Mouse (Mus musculus) embryonic facial prominence, embryonic 13.5 days (tissue): ENCODE measurements at regions not wholly inside any gene's neighbourhood (a gene's known extent, or its start where the extent isn't known, plus 50 kb on each side); places are given as distances from the start of the nearest gene placed in this dataset.

Experiments
- ATAC-seq: fragments of 200-750 bp; cut with Nextera tagmentation; 2 replicates; pipeline ENCODE4 v1.8.0; 2017; ENCODE audit warnings: low read depth; ENCODE audit not compliant: insufficient number of reproducible peaks, insufficient read depth, low FRiP score, low TSS enrichment
- H3K27ac ChIP-seq: fragments of 300-500 bp; sonication (generic); 2 replicates; pipeline ENCODE4 v1.5.1; 2015; ENCODE audit warnings: moderate library complexity, mild to moderate bottlenecking, inconsistent platforms
- H3K27me3 ChIP-seq: fragments of 300-500 bp; sonication (generic); 2 replicates; pipeline ENCODE4 v1.6.1; 2015; ENCODE audit warnings: mild to moderate bottlenecking, inconsistent platforms
- H3K36me3 ChIP-seq: fragments of 300-500 bp; sonication (generic); 2 replicates; pipeline ENCODE4 v1.6.1; 2015; ENCODE audit warnings: mild to moderate bottlenecking, inconsistent platforms
- H3K4me1 ChIP-seq: fragments of 300-500 bp; sonication (generic); 2 replicates; pipeline ENCODE4 v1.6.1; 2015; ENCODE audit warnings: inconsistent platforms
- H3K4me2 ChIP-seq: fragments of 300-500 bp; sonication (generic); 2 replicates; pipeline ENCODE4 v1.6.1; 2015; ENCODE audit warnings: moderate library complexity, mild to moderate bottlenecking, inconsistent platforms
- H3K4me3 ChIP-seq: fragments of 300-500 bp; sonication (generic); 2 replicates; pipeline ENCODE4 v1.5.1; 2015; ENCODE audit warnings: mild to moderate bottlenecking, inconsistent platforms
- H3K9ac ChIP-seq: fragments of 300-500 bp; sonication (generic); 2 replicates; pipeline ENCODE4 v1.6.1; 2015; ENCODE audit warnings: mild to moderate bottlenecking, inconsistent platforms
- H3K9me3 ChIP-seq: fragments of 300-500 bp; sonication (generic); 2 replicates; pipeline ENCODE4 v1.6.1; 2016; ENCODE audit warnings: inconsistent platforms
- WGBS: fragments of 180-500 bp; shearing (Covaris S2); methylation state at CpG from one replicate; pipeline ENCODE4 v1.1.7; 2015; ENCODE audit warnings: mixed read lengths; 5-methylcytosine and 5-hydroxymethylcytosine counted together

DNA sequence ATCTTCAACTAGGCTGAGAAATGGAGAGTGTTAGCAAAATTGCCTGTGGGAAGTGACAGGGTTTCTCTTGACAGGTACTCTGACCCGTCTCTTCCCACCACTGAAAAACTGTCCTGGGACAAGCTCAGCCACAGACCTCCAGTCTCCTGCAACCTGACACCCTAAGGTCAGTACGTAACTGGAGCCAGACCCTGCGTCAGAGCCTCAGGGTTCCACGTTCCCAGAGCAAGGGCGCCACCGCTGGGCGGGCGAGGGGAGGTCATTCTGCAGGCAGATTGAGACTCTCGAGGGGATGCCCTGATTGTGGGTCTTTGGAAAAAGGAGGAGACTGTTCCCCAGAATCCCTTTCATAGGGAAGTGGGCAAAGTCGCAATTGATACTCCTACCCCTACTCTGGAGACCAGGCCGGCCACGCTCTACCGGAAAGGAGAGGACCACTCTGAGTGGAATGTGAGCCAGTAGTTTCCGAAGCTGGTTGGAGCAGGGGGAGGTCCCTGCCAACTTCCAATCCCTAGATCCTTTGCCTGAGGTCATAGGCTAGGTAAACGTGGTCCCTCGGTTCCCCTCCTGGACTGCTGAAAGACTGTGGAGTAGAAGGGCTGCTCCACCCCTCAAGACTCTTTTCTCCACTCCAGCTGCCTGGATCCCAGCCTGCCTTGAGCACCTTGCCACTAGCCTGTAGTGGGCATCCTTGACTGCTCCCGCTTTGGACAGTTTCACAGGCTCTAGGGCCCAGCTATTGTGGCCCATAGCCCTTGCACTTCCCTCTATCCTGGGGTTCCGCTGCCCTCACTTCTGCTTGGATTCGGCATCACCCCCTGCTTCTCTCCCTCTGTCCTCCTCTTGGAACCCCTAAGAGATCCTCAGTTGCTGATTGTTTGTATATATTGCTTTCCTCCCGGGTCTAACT, 61.0 kb upstream of the Lpcat1 start:
- H3K4me3 ChIP-seq: no peak overlapping the region
- no peaks in the 10 kb centered on the region; the same call in none of the 2 replicates for H3K27me3 ChIP-seq
- peak overlapping the region; percentile 40 for H3K4me2 ChIP-seq
- H3K4me1 ChIP-seq: peaks cover 6% of the 10 kb centered on the region; the same call in 1 of the 2 replicates
- H3K27ac ChIP-seq: no peak overlapping the region
- H3K9ac ChIP-seq: no peak overlapping the region
- H3K36me3 ChIP-seq: no peaks in the 10 kb centered on the region
- H3K9me3 ChIP-seq: no peaks in the 10 kb centered on the region
- peak; percentile 71; the same call in 1 of the 2 replicates for ATAC-seq
- WGBS: 15% methylated on average over 20 of the region's 20 CpGs

DNA sequence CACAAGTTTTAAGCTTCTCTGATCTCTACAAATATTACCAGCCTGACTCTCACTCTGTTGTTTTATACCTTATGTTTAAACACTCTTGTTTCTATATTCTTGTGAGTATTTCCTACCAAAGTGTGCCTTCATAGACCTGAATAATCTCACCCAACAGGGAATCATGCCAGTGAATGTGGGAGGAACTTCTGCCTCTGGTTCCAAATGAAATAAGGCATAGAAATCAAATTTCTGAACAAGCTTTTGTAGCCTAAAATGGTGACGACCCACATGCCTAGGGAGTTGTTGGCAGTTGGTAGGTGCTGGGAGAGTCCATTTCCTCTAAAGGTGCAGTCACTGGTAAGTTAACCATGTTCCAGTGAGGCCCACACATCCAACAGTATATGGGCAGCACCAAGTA, 66.1 kb upstream of the Lpcat1 start:
- no peaks in the 10 kb centered on the region for H3K9me3 ChIP-seq
- no peaks in the 10 kb centered on the region for H3K36me3 ChIP-seq
- no peak overlapping the region for H3K27ac ChIP-seq
- 74% methylated on average over 1 of the region's 1 CpGs for WGBS
- no peak overlapping the region for H3K4me2 ChIP-seq
- no peak overlapping the region for H3K4me3 ChIP-seq
- H3K27me3 ChIP-seq: no peaks in the 10 kb centered on the region; the same call in 1 of the 2 replicates
- no peak overlapping the region for H3K9ac ChIP-seq
- ATAC-seq: no peak
- peaks cover 4% of the 10 kb centered on the region; the same call in 1 of the 2 replicates for H3K4me1 ChIP-seq

DNA sequence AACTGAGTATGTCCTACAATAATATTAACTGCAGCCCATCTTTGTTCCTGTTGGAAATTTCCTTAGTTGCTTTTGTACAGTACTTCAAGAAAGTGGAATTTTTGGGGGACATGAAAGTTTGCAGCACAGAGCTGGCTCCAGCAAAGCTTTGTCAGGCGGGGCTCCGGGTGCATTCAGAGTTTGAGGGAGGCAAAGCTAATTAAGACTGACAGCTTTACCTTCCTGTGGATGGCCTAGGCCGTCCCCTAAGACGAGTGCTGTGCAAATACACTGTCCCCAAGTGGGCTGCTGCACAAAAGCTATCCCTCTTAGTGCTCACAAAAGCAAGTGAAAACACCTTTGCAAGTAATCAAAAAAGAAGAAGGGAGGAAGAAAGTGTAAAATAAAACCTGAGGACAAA, 68.7 kb upstream of the Ndufs6 start:
- H3K27ac ChIP-seq: no peak overlapping the region
- no peaks in the 10 kb centered on the region for H3K4me1 ChIP-seq
- no peaks in the 10 kb centered on the region for H3K9me3 ChIP-seq
- no peaks in the 10 kb centered on the region for H3K36me3 ChIP-seq
- no peak for ATAC-seq
- no peak overlapping the region for H3K9ac ChIP-seq
- 12% methylated on average over 4 of the region's 4 CpGs for WGBS
- no peaks in the 10 kb centered on the region for H3K27me3 ChIP-seq
- H3K4me3 ChIP-seq: no peak overlapping the region
- H3K4me2 ChIP-seq: no peak overlapping the region

DNA sequence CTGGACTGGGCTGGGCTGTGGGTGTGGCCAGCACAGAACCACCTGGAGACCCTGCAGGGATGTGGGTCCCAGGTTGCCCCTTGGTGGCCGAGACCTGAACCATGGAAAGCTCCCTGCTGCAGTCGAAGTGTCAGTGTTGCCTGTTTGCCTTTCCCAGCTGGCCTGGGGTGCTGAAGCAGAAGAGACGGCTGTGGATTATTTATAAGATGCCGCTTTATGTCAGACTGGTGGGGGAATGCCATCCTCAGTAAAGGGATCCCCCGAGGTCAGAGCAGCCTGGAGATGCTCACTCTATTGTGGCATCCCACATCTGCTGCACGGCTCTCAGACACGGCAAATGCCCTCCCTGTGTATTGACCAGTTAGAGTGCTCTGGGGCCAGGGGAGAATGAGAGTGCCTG, 67.5 kb upstream of the Ndufs6 start:
- ATAC-seq: no peak
- H3K36me3 ChIP-seq: no peaks in the 10 kb centered on the region
- H3K27me3 ChIP-seq: no peaks in the 10 kb centered on the region
- H3K9me3 ChIP-seq: no peaks in the 10 kb centered on the region
- no peak overlapping the region for H3K4me2 ChIP-seq
- 53% methylated on average over 7 of the region's 7 CpGs for WGBS
- H3K27ac ChIP-seq: no peak overlapping the region
- no peak overlapping the region for H3K9ac ChIP-seq
- no peaks in the 10 kb centered on the region for H3K4me1 ChIP-seq
- no peak overlapping the region for H3K4me3 ChIP-seq

DNA sequence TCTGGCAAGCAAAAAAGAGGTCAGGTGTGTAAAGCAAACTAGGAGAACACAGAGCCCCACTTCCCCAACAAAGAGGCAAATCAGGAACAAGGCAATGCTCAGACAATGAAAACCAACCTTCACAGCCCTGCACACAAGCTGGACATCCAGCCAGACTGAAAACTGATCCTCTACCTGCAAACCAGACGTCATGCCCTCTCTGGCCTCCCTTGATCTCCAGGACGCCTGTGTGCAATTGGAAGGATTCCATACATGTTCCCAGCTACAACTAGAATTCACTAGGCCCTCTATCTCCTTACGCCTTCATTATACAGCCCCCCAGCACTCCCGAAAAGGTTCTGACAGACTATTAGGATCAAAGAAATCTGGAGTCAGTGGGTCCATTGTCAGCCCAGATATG, 60.7 kb upstream of the Ndufs6 start:
- no peaks in the 10 kb centered on the region for H3K36me3 ChIP-seq
- H3K27me3 ChIP-seq: no peaks in the 10 kb centered on the region
- no peak for ATAC-seq
- H3K9me3 ChIP-seq: no peaks in the 10 kb centered on the region
- WGBS: 59% methylated on average over 4 of the region's 4 CpGs
- no peak overlapping the region for H3K4me2 ChIP-seq
- no peak overlapping the region for H3K4me3 ChIP-seq
- no peaks in the 10 kb centered on the region for H3K4me1 ChIP-seq
- H3K9ac ChIP-seq: no peak overlapping the region
- H3K27ac ChIP-seq: no peak overlapping the region

DNA sequence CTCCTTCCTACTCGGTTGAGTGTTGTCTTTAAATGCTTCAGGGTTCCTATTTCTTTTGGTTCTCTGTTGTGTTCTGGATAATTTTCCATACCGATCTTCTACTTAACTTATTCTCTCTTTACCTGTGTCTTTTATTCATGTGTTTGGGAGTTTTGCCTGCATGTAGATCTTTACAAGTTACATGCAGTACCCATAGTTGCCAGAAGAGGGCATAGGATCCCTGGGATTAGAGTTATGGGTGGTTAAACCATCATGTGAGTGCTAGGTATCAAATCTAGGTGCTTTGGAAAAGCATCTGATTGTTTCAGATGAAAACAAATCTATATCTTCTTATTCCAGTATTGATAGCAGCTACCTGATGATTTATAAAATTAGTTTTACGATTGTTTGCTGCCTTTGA, 55.2 kb upstream of the Ndufs6 start:
- Histone ChIP-seq H3K27me3 (no peaks in the 10 kb centered on the region), H3K9me3 (no peaks in the 10 kb centered on the region), H3K4me2 (no peak overlapping the region), H3K9ac (no peak overlapping the region), H3K36me3 (no peaks in the 10 kb centered on the region), H3K27ac (no peak overlapping the region), H3K4me1 (no peaks in the 10 kb centered on the region), H3K4me3 (no peak overlapping the region)
- no peak for ATAC-seq
- WGBS: 64% methylated on average over 3 of the region's 3 CpGs
